Mouse (Mus musculus): ENCODE data around the gene Neurl4. TPM values are rescaled to one million over a fixed set of nuclear protein-coding genes. Genes with fewer than 3 reads are reported as not detected.
A peak's percentile ranks its signal among the peaks of the same experiment; 100 is the strongest.
"Not testable (repeated sequence)": the region's sequence is repeated elsewhere in the genome, so short reads cannot be mapped to it uniquely, and the experiment has no call there.

The Neurl4 gene
- polyA plus RNA-seq, 1 experiment = 5.1 TPM

DNA sequence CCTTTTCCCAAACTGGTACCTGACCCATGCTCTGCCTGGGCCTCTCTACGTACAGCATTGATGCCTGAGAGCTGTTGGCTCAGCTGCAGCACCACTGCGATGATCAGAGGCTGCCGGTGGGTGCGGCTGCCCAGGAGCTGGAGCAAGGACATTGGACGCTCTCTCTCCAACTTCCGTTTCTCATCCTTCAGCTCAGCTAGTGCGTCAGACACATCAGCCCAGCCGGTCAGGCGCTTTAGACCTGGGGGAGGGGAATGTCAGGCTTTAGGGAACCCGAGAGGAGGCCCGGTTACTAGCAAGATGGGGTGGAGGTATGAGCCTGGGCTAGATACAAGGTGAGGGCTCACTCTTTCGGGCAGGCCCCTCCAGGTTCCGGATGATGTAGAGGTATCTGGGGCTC is 44.3 kb downstream of the Neurl4 start:
- no peaks in the 10 kb centered on the region; the same call in 1 of the 2 replicates for H3K9me3 ChIP-seq (ENCODE audit: control insufficient read depth, low read length)
- peaks cover 68% of the 10 kb centered on the region for H3K36me3 ChIP-seq (ENCODE audit: control insufficient read depth)
- H3K4me1 ChIP-seq (ENCODE audit: control insufficient read depth) = peaks cover 71% of the 10 kb centered on the region
- H3K27me3 ChIP-seq (ENCODE audit: control insufficient read depth) = peaks cover 25% of the 10 kb centered on the region
- H3K4me3 ChIP-seq (replicated peaks) = peak overlapping the region; percentile 86
- no peak for TF ChIP-seq TAL1 (IDR thresholded peaks at IDR 0.05; ENCODE audit: low read length)
- no peak for TF ChIP-seq GATA1 (IDR thresholded peaks at IDR 0.05; ENCODE audit: low read length)

DNA sequence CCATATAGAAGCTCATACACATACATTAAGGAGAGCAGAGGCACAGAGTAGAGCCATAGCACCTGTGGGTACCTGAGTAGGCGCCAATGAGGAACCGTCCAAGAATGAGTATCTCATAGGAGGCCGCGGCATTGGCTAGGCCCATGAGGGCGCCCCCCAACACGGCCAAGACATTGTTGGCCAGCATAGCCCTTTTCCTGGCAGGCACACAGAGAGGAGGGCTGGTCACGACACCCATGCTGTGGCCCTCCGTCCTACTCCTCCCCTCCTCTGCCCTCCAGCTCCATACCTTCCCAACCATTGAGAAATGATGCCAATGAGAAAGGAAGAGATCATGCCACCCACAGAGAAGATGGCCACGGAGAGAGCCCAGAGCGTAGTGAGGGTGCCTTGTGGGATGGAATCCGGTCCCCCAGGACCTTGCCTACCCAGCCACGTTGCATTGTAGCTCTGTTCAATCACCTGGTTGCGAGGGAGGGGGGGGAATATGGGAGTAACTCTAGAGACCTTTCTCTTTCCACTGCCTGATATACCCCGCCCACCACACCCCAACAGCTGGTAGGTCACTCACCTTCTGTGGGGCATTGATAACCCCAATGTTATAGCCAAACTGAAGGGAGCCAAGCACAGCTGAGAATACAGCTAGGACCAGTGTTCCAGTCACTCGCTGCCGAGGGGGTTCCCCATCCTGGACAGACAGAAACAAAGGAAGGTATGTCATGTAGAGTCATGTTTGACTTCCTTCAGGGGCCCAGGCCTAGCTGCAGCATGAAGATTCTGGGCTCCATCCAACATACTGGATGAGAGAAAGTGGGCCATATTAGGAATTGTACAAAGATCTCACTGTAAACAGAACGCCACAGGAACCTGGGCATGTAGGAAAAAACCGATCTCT is 45.4 kb downstream of the Neurl4 start:
- Histone ChIP-seq H3K4me1 (ENCODE audit: control insufficient read depth) (peaks cover 70% of the 10 kb centered on the region), H3K36me3 (ENCODE audit: control insufficient read depth) (peaks cover 62% of the 10 kb centered on the region), H3K9me3 (ENCODE audit: control insufficient read depth, low read length) (no peaks in the 10 kb centered on the region; the same call in 1 of the 2 replicates), H3K27me3 (ENCODE audit: control insufficient read depth) (peaks cover 30% of the 10 kb centered on the region), H3K4me3 (replicated peaks) (peak overlapping the region; percentile 86)
- TF ChIP-seq TAL1 (IDR thresholded peaks at IDR 0.05; ENCODE audit: low read length) = peak; percentile 94
- TF ChIP-seq GATA1 (IDR thresholded peaks at IDR 0.05; ENCODE audit: low read length) = peak; percentile 89

DNA sequence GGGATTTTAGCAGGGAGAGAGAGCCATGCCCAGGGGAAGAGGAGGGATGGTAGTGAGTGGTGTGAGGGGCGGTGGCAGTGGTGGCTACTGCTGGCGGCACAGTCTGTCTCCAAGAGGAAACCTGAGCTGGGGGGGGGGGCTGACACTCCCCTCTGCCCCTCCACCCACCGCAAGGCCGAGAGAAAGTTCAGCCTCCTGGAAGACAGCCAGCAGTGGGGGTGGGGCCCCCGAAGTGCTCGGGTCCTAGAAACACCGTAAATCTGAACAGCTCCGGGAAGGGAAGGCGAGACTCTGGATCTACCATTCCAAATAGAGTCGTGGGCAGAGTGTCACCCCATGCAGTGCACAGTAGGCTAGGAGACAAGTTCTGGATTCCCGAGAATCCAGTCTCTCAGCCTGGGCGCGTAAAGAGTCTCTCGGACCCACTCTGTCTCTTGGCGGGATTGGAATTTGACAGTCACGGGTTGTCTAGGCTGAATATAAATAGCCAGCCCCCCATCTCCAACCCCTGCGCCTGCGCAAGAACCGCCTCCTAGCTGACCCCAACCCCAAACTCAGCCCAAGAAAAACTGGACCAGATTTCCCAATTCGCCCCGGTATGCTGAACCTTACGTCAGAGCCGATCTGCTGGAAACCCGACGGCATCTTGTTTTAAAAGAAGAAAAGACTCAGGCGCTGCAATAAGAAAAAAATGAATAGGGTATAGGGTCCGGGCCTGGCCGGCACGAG is 46.6 kb downstream of the Neurl4 start:
- Histone ChIP-seq H3K4me1 (ENCODE audit: control insufficient read depth) (peaks cover 65% of the 10 kb centered on the region), H3K36me3 (ENCODE audit: control insufficient read depth) (peaks cover 51% of the 10 kb centered on the region), H3K4me3 (replicated peaks) (peak overlapping the region; percentile 86), H3K27me3 (ENCODE audit: control insufficient read depth) (peaks cover 40% of the 10 kb centered on the region), H3K9me3 (ENCODE audit: control insufficient read depth, low read length) (no peaks in the 10 kb centered on the region; the same call in 1 of the 2 replicates)
- TF ChIP-seq TAL1 (IDR thresholded peaks at IDR 0.05; ENCODE audit: low read length) = no peak
- no peak for TF ChIP-seq GATA1 (IDR thresholded peaks at IDR 0.05; ENCODE audit: low read length)

DNA sequence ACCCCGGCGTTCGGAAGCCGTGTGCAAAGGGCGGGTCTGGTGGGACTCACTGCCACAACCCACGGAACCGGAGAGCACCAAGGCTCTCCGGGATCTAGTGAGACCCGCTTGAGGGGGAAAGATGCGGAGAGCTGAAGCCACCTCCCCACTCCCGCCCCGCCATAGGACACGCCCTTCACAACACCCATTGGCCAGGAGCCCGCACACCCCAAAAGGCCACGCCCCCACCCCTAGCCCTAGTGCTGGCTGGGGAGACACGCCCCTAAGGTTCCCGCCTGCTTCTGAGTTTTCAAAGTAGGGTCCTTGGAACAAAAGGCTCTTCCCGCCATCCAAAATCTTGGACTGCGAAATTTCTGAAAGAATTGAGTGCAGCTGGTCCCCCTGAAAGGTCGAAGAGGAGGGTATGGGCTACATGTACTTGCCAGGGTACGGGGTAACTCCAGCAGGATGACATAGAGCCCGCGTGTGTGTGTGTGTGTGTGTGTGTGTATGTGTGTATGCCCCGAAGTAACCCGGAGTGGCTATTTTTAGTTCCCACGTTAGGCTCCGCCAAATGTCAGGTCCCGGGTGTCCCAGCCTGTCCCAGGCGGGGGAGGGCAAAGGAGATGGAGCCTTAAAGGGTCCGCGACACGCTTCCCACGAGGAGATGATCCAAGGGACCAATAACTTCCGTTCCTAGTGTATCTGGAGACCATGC is 47.3 kb downstream of the Neurl4 start, which contains the start of gene Slc2a4:
Slc2a4 (minus strand) TSS at position 123 of the 697 bp plus-strand sequence.
- peaks cover 41% of the 10 kb centered on the region for H3K27me3 ChIP-seq (ENCODE audit: control insufficient read depth)
- peak within 1 kb of the TSS; percentile 86 for H3K4me3 ChIP-seq (replicated peaks)
- no peaks in the 10 kb centered on the region for H3K9me3 ChIP-seq (ENCODE audit: control insufficient read depth, low read length)
- peaks cover 44% of the 10 kb centered on the region for H3K36me3 ChIP-seq (ENCODE audit: control insufficient read depth)
- TF ChIP-seq TAL1 (IDR thresholded peaks at IDR 0.05; ENCODE audit: low read length) = no peak
- TF ChIP-seq GATA1 (IDR thresholded peaks at IDR 0.05; ENCODE audit: low read length) = no peak
- H3K4me1 ChIP-seq (ENCODE audit: control insufficient read depth) = peaks cover 59% of the 10 kb centered on the region

DNA sequence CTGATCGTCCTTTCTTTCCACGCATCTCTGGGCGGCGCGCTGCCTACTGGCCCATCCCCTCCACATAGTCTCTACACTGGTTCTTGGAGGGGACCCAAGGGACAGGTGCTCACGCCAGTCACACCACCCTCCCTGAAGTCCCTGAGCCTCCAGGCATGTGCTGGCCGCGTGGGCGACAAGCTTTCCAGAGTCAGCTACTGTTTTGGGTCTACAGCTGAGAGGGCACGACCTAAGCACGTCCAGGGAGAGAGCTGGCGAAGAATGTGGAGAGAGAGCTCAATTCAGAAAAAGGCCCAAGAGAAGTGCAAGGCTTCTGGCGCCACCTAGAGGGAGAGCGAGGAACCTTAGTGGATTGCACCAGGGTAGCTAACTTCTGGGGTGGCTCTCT is 47.9 kb downstream of the Neurl4 start:
- peaks cover 43% of the 10 kb centered on the region for H3K27me3 ChIP-seq (ENCODE audit: control insufficient read depth)
- TF ChIP-seq GATA1 (IDR thresholded peaks at IDR 0.05; ENCODE audit: low read length) = no peak
- TF ChIP-seq TAL1 (IDR thresholded peaks at IDR 0.05; ENCODE audit: low read length) = no peak
- H3K4me1 ChIP-seq (ENCODE audit: control insufficient read depth) = peaks cover 58% of the 10 kb centered on the region
- peaks cover 38% of the 10 kb centered on the region for H3K36me3 ChIP-seq (ENCODE audit: control insufficient read depth)
- no peaks in the 10 kb centered on the region for H3K9me3 ChIP-seq (ENCODE audit: control insufficient read depth, low read length)
- peak overlapping the region; percentile 86 for H3K4me3 ChIP-seq (replicated peaks)

DNA sequence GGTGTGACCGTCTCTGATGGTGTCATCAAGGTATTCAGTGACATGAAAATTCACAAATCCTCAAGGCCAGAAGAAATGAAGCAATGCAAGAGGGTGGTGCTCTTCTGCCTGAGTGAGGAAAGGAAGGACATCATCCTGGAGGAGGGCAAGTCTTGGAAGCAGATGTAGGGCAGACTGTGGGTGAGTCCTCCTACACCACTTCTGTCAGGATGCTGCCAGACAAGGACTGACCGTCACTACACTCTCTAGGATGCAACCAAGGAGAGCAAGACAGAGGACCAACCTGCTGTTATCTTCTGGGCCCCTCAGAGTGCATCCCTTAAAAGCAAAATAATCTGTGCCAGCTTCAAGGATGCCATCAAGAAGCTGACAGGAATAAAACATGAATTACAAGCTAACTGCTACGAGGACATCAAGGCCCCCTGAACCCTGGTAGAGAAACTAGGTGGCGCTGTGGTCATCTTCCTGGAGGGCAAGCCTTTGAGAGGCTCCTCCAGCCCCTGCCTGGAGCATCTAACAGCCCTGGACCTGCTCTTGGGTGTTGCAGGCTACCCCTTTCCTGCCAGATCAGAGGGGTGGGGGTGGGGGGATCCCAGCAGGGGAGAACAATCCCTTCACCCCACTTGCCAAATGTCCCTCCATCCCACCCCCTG is 50.1 kb downstream of the Neurl4 start:
- Histone ChIP-seq H3K9me3 (ENCODE audit: control insufficient read depth, low read length) (no peaks in the 10 kb centered on the region), H3K4me3 (replicated peaks) (no peak overlapping the region), H3K36me3 (ENCODE audit: control insufficient read depth) (peaks cover 17% of the 10 kb centered on the region), H3K4me1 (ENCODE audit: control insufficient read depth) (peaks cover 36% of the 10 kb centered on the region), H3K27me3 (ENCODE audit: control insufficient read depth) (peaks cover 47% of the 10 kb centered on the region)
- TF ChIP-seq TAL1 (IDR thresholded peaks at IDR 0.05; ENCODE audit: low read length) = no peak
- TF ChIP-seq GATA1 (IDR thresholded peaks at IDR 0.05; ENCODE audit: low read length) = no peak

DNA sequence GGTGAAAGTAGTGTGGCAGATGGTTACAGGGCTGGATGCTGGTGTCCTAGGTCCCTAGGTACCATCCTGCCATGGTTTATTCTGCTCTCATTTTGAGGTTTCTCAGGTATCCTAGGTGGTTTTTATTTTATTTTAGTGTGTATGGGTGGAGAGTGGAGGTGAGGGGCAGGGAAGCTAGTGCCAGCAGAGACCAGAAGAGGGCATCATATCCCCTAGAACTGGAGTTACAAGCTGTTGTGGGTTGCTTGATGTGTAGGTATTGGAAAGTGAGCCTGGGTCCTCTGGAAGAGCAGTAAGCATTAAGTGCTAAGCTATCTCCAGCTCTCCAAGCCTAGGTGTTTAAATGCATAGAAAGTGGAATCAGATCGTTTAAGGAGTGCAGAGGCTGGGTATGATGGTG is 51.4 kb downstream of the Neurl4 start:
- peaks cover 60% of the 10 kb centered on the region for H3K27me3 ChIP-seq (ENCODE audit: control insufficient read depth)
- peaks cover 3% of the 10 kb centered on the region for H3K36me3 ChIP-seq (ENCODE audit: control insufficient read depth)
- TF ChIP-seq TAL1 (IDR thresholded peaks at IDR 0.05; ENCODE audit: low read length) (no peak), GATA1 (IDR thresholded peaks at IDR 0.05; ENCODE audit: low read length) (no peak)
- H3K4me1 ChIP-seq (ENCODE audit: control insufficient read depth) = peaks cover 23% of the 10 kb centered on the region
- no peaks in the 10 kb centered on the region for H3K9me3 ChIP-seq (ENCODE audit: control insufficient read depth, low read length)
- no peak overlapping the region for H3K4me3 ChIP-seq (replicated peaks)

DNA sequence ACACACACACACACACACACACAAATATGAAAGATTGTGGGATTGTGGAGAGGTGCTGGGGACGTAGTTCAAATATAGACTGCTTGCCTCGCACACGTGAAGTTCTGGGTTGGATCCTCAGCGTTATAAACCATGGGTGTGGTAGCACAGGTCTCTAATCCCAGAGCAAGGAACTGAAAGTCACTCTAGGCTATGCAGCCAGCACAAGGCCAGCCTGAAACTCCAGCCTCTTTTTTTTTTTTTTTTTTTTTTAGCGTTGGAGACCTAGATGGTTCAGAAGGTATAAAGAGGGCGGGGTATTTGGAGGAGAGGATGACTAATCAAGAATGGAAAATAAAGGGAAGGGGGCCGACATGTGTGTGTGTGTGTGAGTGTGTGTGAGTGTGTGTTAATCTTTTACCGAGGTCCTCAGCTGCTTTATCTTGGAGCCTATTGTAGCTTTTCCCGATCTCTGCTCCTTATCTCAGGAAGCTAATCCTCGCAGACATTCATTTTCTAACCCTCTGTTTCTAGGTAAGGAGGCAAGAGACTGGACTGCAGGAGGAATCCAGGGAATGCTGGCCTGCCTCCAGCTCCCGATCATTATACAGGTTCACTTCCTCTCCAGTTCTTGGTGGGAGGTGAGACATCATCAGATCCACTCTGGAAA is 52.5 kb downstream of the Neurl4 start:
- H3K4me3 ChIP-seq (replicated peaks) = no peak overlapping the region
- peaks cover 68% of the 10 kb centered on the region for H3K27me3 ChIP-seq (ENCODE audit: control insufficient read depth)
- no peaks in the 10 kb centered on the region for H3K9me3 ChIP-seq (ENCODE audit: control insufficient read depth, low read length)
- H3K36me3 ChIP-seq (ENCODE audit: control insufficient read depth) = no peaks in the 10 kb centered on the region
- TF ChIP-seq GATA1 (IDR thresholded peaks at IDR 0.05; ENCODE audit: low read length) = no peak
- TF ChIP-seq TAL1 (IDR thresholded peaks at IDR 0.05; ENCODE audit: low read length) = no peak
- H3K4me1 ChIP-seq (ENCODE audit: control insufficient read depth) = peaks cover 18% of the 10 kb centered on the region

DNA sequence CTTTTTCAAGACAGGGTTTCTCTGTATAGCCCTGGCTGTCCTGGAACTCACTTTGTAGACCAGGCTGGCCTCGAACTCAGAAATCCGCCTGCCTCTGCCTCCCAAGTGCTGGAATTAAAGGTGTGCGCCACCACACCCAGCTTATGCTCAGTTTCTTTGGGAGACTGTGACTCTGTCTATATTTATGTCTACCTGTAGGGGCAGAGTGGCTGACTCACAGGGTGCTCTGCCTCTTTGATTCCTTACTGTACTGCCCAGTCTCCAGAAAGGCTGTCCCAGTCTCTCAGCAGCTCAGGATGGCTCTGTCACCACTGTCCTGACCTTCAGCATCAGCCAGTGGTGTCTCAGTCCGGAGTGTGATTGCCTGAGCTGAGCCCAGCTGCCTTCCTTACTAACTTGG is 54.7 kb downstream of the Neurl4 start:
- H3K27me3 ChIP-seq (ENCODE audit: control insufficient read depth) = peaks cover 79% of the 10 kb centered on the region
- not testable (repeated sequence) for H3K4me1 ChIP-seq (ENCODE audit: control insufficient read depth); H3K9me3 ChIP-seq (ENCODE audit: control insufficient read depth, low read length); H3K36me3 ChIP-seq (ENCODE audit: control insufficient read depth); H3K4me3 ChIP-seq (replicated peaks)
